Mouse (Mus musculus) urinary bladder, postnatal 4 days (tissue): ENCODE data around the gene Col2a1.

Source experiments
- DNase-seq, 2 experiments: peaks; one replicate each; pipeline ENCODE4 v3.0.0; 2021 to 2022; ENCODE audit warnings: low spot score in 2 of 2

Gene Col2a1

GRCm38 (mm10) chr15:98002991-98003821, 1.3 kb downstream of the Col2a1 start:
- no peak for DNase-seq

- no peak for DNase-seq
These were observed 2.1 kb downstream of the Col2a1 start for GRCm38 (mm10) chr15:98002113-98002990.

GRCm38 (mm10) chr15:98001321-98002112, 3.0 kb downstream of the Col2a1 start:
- no peak for DNase-seq

- no peak for DNase-seq
These were observed 4.5 kb downstream of the Col2a1 start for GRCm38 (mm10) chr15:97999991-98000390.

GRCm38 (mm10) chr15:97999546-97999945, 4.9 kb downstream of the Col2a1 start:
- no peak for DNase-seq

- DNase-seq: peak in 1 of 2 experiments; percentile 36
These were observed 7.7 kb downstream of the Col2a1 start for GRCm38 (mm10) chr15:97996716-97997256.

GRCm38 (mm10) chr15:97992712-97993286, 11.7 kb downstream of the Col2a1 start:
- peak; percentile 77 to 78 for DNase-seq

GRCm38 (mm10) chr15:97992027-97992711, 12.3 kb downstream of the Col2a1 start:
- DNase-seq: no peak

- DNase-seq: no peak
These were observed 13.1 kb downstream of the Col2a1 start for GRCm38 (mm10) chr15:97991285-97991895.

- no peak for DNase-seq
These were observed 13.8 kb downstream of the Col2a1 start for GRCm38 (mm10) chr15:97990721-97991120.

- DNase-seq: no peak
These were observed 14.4 kb downstream of the Col2a1 start for GRCm38 (mm10) chr15:97990124-97990523.

GRCm38 (mm10) chr15:97989544-97989943, 15.0 kb downstream of the Col2a1 start:
- no peak for DNase-seq

- DNase-seq: no peak
These were observed 22.9 kb downstream of the Col2a1 start for GRCm38 (mm10) chr15:97981560-97981959.

GRCm38 (mm10) chr15:97973248-97974005, 31.1 kb downstream of the Col2a1 start:
- DNase-seq: no peak

GRCm38 (mm10) chr15:97972580-97972979, 31.9 kb downstream of the Col2a1 start:
- no peak for DNase-seq

- no peak for DNase-seq
These were observed 34.2 kb downstream of the Col2a1 start for GRCm38 (mm10) chr15:97970299-97970698.

GRCm38 (mm10) chr15:97965311-97966045, 39.0 kb downstream of the Col2a1 start:
- no peak for DNase-seq

- no peak for DNase-seq
These were observed 39.7 kb downstream of the Col2a1 start for GRCm38 (mm10) chr15:97964836-97965187.
